Mouse (Mus musculus) urinary bladder, postnatal 0 days (tissue): Measurements from ENCODE around the gene 1520401A03Rik. TPM values are rescaled to one million over a fixed set of nuclear protein-coding genes. Genes with fewer than 3 reads are reported as not detected.

Experiments used
- polyA plus RNA-seq: library from polyadenylated mRNA; unstranded; fragments of >200 nt; fragmentation: Nextera tagmentation; extraction: Ambion mirVana; gene quantifications from 2 replicates; pipeline ENCODE4 v1.2.1, GENCODE M21; 2015

The 1520401A03Rik gene
- 0.04 TPM in 1 of 2 replicates, not detected in the other for polyA plus RNA-seq

DNA sequence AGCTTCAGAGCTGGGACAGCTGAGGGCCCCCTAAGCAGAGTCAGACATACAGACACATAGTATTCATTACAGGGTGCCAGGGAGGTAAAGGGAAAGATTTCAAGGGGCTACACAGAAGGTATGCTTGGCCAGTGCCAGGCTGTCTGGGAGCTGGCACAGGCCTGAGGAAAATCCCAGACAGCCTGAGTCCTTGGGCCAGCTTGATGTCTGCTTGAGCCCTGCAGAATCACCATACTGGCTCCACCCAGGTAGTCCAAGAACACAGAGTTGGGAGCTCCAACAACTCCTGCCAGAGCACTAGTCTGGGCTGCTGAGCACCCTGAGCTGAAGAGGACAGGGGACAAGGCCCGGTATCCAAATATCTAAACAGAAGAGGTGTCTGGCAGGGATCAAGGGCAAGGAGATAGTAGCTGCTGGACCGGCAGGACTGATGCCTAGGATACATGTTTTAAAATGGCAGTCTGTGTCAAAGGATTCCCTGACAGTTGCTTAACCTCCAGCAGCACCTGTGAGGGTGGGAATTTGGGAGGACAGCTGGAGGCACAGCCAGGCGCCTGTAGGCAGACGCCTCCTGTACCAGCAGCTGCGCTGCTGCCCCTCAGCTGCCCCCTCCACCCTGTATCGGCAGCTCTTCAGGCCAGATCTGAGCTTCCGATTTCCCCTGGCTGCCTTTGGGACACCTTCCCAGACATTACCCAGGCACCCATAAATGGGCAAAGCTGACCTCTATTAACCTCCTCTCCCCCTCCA is at the start of gene 1520401A03Rik:
Gene 1520401A03Rik (minus strand): TSS at position 408 of the 750 bp plus-strand sequence.

DNA sequence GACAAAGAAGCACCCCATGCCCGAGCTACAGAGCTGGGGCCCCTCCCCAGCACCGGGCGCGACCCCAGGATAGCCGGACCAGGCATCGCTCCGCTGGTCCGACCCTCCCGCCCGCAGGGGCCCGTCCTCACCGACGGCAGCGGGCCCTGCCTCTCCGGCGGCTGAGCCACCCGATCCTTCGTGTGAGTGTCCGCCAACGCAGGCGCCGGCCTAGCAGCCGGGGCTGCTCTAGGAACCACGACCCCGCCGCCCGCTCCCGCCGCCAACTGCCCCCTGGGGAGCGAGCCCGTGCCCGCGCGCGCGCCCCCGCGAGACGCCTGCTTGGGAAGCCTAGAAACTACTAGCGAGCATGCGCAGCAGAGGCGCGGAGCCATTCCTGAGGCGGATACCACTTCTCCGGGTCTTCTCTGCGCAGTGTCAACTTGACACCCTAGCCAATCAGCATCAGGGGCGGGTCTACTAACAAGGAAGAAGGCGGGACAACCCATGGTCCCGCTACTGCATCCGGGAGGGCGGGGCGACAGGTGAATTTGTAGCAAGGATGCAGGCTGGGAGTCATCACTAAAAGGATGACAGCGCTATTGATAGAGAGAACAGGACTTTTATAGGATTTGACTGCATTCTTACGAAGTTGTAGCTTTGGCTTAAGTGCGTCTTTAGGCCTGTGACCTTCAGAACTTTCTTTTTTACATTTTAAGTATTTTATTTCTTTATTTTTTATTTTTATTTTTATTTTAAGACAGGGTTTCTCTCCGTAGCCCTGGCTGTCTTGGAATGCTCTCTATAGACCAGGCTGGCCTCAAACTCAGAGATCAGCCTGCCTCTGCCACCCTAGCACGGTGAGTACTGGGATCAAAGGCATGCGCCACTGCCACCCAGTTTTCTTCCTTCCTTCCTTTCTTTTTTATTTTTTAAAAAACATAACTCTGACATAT is 49.0 kb upstream of the 1520401A03Rik start, which contains the start of gene Flywch1:
Gene Flywch1 (minus strand): TSS at position 319 of the 935 bp plus-strand sequence.

DNA sequence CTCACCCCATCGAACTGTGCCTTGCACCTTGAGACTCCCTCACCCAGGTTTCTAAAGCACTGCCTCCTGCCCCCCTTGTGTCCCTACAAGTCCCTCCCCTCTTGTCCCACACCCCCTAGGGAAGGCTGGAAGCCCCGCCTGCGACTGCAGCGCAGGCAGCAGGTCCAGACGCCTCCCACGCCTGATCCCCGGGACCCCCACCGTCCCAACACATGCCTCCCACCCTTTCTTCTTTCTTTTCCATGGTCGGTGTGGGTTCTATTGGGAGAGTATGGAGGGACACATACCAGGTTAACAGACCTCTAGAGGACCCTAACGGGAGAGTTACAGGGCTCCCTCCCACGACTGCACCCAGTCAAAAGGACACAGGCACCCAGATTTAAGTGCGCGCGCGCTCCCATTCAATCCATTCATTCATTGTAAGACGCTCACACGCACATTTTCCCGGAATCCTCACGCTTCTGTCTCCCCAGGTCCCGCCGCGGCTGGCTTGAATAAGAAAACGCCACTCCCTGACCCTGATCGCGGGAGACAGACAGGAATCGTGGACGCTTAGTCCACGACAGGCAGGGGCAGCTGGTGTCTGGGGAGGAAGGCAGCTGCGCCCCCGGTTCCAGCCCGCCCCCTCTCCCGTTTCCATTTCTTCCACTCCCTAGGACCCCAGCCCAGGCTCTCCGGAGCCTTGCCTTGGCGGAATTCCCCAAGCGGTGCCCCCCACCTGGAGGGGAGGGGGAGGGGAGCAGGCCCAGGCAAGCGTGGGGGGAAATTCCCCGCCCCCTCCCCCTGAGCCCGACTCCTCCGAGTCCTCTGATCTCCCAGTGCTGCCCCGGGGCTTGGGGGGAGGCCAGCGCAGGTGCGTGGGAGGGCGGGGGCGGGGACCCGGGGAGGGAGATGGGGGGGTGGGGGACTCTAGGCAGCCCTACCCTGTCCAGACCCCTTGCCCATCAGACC is 23.0 kb upstream of the 1520401A03Rik start, which contains the start of gene Kremen2:
Gene Kremen2 (minus strand): TSS at position 533 of the 951 bp plus-strand sequence.

DNA sequence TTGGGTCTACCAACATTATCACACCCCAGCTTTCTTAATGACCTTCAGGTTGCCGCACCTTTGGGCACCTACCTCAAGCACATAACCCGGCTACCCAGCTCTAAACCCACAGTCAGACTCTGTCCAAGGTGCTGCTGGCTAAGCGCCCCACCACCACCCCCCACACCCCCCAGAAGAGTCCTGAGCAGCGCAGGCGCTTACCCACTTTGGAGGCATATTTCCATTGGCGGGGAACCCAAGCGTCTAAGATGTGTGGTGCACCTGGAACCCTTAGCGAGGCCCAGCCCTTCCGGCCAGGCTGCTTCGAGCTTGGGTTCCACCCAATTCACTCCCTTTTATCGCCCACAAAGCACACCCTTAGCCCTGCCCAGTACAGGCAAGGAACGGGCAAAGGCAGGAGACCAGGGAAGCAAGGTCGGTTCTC is 18.0 kb upstream of the 1520401A03Rik start, which contains the start of gene Paqr4:
Gene Paqr4 (minus strand): TSS at position 270 of the 424 bp plus-strand sequence.

DNA sequence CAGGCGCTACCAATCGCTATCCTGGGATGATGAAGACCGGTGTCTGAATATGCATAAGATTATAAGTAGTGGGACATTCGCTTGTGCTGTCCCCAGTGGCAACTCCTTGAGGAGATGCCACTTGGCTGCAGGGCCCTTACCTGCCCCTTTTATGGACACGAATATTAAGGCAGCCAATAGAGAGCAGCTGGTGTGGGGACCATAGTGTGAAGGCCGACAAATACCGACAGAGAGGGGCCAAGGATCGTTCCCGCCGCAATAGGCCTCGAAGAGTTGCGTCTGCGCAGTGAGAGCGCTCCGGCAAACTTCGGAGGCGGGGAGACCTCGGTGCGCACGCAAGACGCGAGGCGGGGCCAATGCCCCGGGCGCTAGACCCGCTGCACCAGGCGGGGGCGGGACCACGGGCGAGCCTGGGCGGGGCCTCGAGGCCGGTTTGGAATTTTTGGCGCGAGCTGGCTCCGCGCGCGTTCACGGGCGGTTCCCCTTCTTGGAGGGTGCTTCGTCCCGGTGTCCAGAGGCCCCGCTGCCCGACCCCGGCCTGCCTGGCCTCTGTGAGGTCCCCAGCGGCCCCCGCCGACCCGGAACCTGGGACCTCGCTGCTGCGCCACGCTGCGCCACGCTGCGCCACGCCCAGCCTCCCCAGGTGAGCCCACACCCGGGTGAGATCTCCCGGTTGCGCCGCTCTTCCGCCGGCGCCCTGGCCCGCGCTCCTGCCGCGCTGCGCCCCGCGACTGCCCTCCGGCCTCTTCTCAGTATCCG is 3.6 kb upstream of the 1520401A03Rik start, which contains the start of gene Pkmyt1:
Gene Pkmyt1 (plus strand): TSS at position 338 of the 759 bp plus-strand sequence.

DNA sequence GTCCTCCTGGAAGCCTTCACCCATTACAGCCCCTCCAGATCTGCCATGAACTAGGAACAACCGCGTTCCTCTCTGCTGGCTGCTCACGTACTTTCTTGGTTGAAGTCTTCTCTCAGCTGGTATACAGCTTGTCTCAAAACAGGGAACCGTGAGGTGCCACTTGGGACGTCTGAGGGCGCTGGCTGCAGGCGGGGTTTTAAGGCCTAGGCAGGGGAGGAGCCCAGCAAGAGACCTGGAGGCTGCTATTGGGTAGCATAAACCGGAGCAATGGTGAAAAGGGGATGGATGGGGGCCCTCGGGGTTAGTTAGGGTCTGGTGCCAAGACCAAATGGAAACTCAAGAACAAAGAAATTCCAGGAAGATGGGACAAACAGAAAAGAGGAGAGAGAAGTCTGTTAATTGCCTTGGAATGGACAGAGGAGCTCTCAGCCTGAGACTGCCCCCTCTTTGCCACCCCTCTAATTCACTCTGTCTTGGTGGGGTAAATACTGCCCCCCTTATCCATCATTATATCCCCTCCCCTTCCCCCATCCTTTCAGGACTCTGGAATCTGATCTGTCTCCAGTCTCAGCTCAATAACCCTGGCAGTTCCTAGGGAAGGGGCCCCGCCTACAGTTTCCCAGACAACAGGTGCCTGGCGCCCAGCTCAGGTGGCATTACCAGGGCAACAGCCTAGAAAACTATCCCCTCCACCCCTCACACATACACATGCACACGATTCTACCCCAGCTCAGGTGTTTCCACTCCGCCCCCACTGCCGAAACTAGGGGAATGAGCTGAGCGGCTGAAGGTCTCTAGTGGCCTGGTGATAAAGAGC is 38.5 kb downstream of the 1520401A03Rik start, which contains the start of gene Cldn9:
Gene Cldn9 (minus strand): TSS at position 171 of the 817 bp plus-strand sequence.

DNA sequence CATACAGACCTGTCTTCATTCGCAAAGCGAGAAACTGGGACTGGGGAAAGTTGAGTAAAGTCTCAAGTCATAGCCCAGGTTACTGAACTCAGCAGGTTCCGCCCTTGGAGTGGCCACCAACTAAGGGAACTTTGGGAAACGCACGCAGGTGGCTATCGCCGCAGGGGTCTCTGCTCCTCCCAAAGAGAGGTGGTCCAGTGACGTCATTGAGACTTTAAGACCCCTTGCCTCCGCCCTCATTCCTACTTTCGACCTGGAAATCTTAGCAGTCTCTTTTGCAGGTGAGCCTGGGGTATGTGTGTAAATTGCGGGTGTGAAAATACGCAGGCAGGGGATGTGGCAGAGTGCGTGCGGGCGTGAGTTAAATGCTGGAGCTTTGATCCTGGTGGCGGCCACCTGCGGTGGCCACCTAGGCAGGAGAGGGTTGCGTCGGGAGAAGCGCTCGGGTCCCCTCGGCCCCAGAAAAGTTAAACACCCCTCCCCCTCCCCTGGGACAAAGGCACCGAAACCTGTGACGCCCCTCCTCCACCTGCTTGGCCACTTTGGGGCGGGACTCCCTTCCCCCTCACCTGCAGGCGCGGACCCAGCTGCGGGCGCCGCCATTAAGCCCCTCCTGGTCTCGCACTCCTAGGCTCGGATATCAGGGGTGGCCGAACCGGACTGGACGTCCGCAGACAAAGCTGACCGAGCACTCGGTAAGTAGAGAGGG is 43.3 kb downstream of the 1520401A03Rik start, which contains the start of gene Cldn6:
Gene Cldn6 (plus strand): TSS at position 123 of the 709 bp plus-strand sequence.

DNA sequence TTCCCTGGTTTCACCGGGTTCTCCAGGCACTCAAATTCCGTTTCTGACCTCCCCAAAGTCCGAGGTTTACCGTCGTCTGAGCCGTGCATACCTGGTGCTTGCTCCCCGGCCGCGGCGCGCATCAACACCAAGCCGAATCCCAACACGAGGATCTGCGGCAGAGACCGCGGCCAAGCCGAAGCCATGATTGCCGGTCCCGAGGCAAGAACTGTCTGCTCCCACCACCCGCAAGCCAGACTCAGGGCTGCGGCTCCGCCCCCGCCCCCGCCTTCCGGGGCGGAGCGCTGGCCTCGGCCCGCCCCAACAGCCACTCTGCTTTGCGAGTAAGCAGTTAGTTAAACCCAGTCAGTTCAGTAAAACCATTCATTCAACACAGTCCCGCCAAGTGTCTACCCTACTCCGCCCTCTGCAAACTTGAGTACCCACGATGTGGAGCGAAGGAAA is 45.3 kb downstream of the 1520401A03Rik start, which contains the start of gene Tnfrsf12a:
Gene Tnfrsf12a (minus strand): TSS at position 233 of the 444 bp plus-strand sequence.

DNA sequence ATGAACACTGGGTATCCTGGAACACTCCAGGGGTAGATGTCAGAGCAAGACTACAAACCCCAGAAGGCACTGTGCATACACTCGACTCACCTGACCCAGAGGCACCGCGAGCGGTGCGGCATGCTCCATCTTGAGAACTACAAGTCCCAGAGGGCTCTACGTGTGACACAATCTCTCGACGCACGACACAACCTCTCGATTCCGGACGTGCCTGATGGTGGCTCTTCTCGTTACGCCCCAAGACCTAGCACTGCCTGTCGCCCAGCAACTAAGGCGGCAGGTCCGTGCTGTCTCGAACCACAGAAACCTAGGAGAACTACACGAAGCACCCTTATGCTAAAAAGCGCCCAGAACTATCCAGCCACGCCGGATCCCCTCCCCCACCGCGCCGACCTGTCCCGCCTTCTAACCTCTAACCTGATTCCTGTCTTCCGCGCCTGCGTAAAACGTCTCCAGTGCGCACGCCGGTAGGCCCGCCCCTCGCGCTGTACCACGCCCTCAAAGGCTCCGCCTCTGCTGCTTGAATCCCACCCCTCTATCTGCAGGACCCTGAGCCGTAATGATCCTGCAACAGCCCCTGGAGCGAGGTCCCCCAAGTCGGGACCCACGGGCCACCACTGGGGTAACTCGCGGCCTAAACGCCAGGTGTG is 49.0 kb downstream of the 1520401A03Rik start, which contains the start of the genes Hcfc1r1 and Thoc6:
Gene Hcfc1r1 (plus strand): TSS at position 173 of the 650 bp plus-strand sequence.
Gene Thoc6 (minus strand): TSS at position 459 of the 650 bp plus-strand sequence.

DNA sequence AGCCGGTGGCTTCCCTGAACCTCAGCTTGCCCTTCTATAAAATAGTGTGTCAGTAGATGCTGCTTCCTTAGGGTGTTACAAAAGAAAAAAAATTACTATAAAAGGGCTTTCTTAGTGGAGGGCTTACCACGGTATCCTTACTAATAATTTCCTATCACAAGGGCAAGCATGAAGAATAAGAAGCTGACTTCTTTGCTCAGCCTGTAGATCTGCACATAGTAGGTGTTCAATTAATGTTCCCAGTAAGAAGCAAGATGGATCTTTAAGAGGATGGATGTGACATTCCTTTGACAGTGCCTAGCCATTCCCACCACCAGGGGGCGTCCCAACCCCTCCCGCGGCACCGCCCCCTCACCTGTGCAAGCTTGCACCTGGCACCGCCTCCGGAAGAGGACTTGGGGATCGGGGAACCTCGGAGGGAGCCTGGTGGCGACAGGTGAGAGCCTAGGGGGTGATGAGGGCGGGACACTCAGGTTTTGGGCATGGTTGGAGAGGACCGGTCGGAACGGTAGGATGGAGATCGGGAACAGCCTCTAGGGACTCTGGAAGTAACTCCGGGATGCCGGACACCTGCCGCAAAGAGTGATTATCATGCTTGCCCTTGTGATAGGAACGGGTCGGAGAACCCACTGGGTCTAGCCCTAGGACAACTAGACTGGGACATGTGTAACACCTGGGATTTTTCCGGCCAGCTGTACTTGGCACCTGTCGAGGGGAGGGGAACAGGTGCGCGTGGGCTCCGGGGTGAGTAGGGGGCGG is 62.3 kb downstream of the 1520401A03Rik start, which contains the start of gene Bicdl2:
Gene Bicdl2 (plus strand): TSS at position 390 of the 759 bp plus-strand sequence.

Other genes starting within 250 kb of the 1520401A03Rik start
- gene Vmn2r117, start 243.1 kb downstream of the 1520401A03Rik start, polyA plus RNA-seq, result not detected in 2 replicates
- 8.0 TPM in 2 replicates for gene Zfp213, start 158.5 kb downstream of the 1520401A03Rik start, polyA plus RNA-seq
- 4.9 and 5.1 TPM in 2 replicates for gene Zfp13, start 123.3 kb downstream of the 1520401A03Rik start, polyA plus RNA-seq
- gene Zscan10, start 121.9 kb downstream of the 1520401A03Rik start, polyA plus RNA-seq, result not detected in 2 replicates
- 0.11 and 0.14 TPM in 2 replicates for gene Mmp25, start 77.5 kb downstream of the 1520401A03Rik start, polyA plus RNA-seq
- 6.3 and 8.5 TPM in 2 replicates for gene Bicdl2, start 62.3 kb downstream of the 1520401A03Rik start, polyA plus RNA-seq
- gene Hcfc1r1, start 49.2 kb downstream of the 1520401A03Rik start, polyA plus RNA-seq, result 272 and 288 TPM in 2 replicates
- 18.7 and 18.8 TPM in 2 replicates for gene Thoc6, start 48.9 kb downstream of the 1520401A03Rik start, polyA plus RNA-seq
- gene Tnfrsf12a, start 45.3 kb downstream of the 1520401A03Rik start, polyA plus RNA-seq, result 82.9 and 116 TPM in 2 replicates
- gene Cldn6, start 43.5 kb downstream of the 1520401A03Rik start, polyA plus RNA-seq, result 0.15 and 0.33 TPM in 2 replicates
- not detected in 2 replicates for gene Cldn9, start 38.8 kb downstream of the 1520401A03Rik start, polyA plus RNA-seq
- gene Pkmyt1, start 3.6 kb upstream of the 1520401A03Rik start, polyA plus RNA-seq, result 19.7 and 21.9 TPM in 2 replicates
- 21.7 and 28.3 TPM in 2 replicates for gene Paqr4, start 18.1 kb upstream of the 1520401A03Rik start, polyA plus RNA-seq
- gene Kremen2, start 23.1 kb upstream of the 1520401A03Rik start, polyA plus RNA-seq, result 0.07 and 0.13 TPM in 2 replicates
- 26.5 and 28.3 TPM in 2 replicates for gene Flywch1, start 48.8 kb upstream of the 1520401A03Rik start, polyA plus RNA-seq
- 11.5 and 14.0 TPM in 2 replicates for gene Flywch2, start 63.3 kb upstream of the 1520401A03Rik start, polyA plus RNA-seq
- 230 and 239 TPM in 2 replicates for gene Srrm2, start 67.7 kb upstream of the 1520401A03Rik start, polyA plus RNA-seq
- 1,134 TPM in 2 replicates for gene Elob, start 106.4 kb upstream of the 1520401A03Rik start, polyA plus RNA-seq
- not detected in 2 replicates for gene Prss33, start 113.3 kb upstream of the 1520401A03Rik start, polyA plus RNA-seq
- gene Prss32, start 121.1 kb upstream of the 1520401A03Rik start, polyA plus RNA-seq, result 1.1 and 1.5 TPM in 2 replicates
- gene Prss41, start 121.4 kb upstream of the 1520401A03Rik start, polyA plus RNA-seq, result 0.12 TPM in 1 of 2 replicates, not detected in the other
- not detected in 2 replicates for gene Prss21, start 145.3 kb upstream of the 1520401A03Rik start, polyA plus RNA-seq
- not detected in 2 replicates for gene Dcpp1, start 158.1 kb upstream of the 1520401A03Rik start, polyA plus RNA-seq
- not detected in 2 replicates for gene Dcpp2, start 158.1 kb upstream of the 1520401A03Rik start, polyA plus RNA-seq
- gene Dcpp3, start 194.7 kb upstream of the 1520401A03Rik start, polyA plus RNA-seq, result not detected in 2 replicates
- gene Sbp, start 218.9 kb upstream of the 1520401A03Rik start, polyA plus RNA-seq, result not detected in 2 replicates
- not detected in 2 replicates for gene Sbpl, start 232.5 kb upstream of the 1520401A03Rik start, polyA plus RNA-seq